Mouse (Mus musculus): Measurements from ENCODE around the gene Gm44790.
"Not testable (repeated sequence)": the region's sequence is repeated elsewhere in the genome, so short reads cannot be mapped to it uniquely, and the experiment has no call there.

The Gm44790 gene

GRCm38 (mm10) chr6:86426358-86426757, at the start of gene Gm44790:
TSS of gene Gm44790 (plus strand) at chr6:86426658.
- DNase-seq (ENCODE audit: low read depth, low spot score) = no peak

GRCm38 (mm10) chr6:86378341-86378740, 48.1 kb upstream of the Gm44790 start:
- DNase-seq (ENCODE audit: low read depth, low spot score) = no peak

GRCm38 (mm10) chr6:86380112-86380511, 46.3 kb upstream of the Gm44790 start:
- DNase-seq (ENCODE audit: low read depth, low spot score) = not testable (repeated sequence)

- no peak for DNase-seq (ENCODE audit: low read depth, low spot score)
These were observed 43.9 kb upstream of the Gm44790 start for GRCm38 (mm10) chr6:86382551-86382950.

GRCm38 (mm10) chr6:86383370-86383769, 43.1 kb upstream of the Gm44790 start:
- DNase-seq (ENCODE audit: low read depth, low spot score) = no peak

- DNase-seq (ENCODE audit: low read depth, low spot score) = no peak
These were observed 41.8 kb upstream of the Gm44790 start for GRCm38 (mm10) chr6:86384692-86385091.

- DNase-seq (ENCODE audit: low read depth, low spot score) = no peak
These were observed 40.9 kb upstream of the Gm44790 start for GRCm38 (mm10) chr6:86385362-86386104.

- no peak for DNase-seq (ENCODE audit: low read depth, low spot score)
These were observed 39.1 kb upstream of the Gm44790 start for GRCm38 (mm10) chr6:86387313-86387712.

- no peak for DNase-seq (ENCODE audit: low read depth, low spot score)
These were observed 38.0 kb upstream of the Gm44790 start for GRCm38 (mm10) chr6:86388461-86388860.

GRCm38 (mm10) chr6:86391326-86391725, 35.1 kb upstream of the Gm44790 start:
- no peak for DNase-seq (ENCODE audit: low read depth, low spot score)

- no peak for DNase-seq (ENCODE audit: low read depth, low spot score)
These were observed 33.3 kb upstream of the Gm44790 start for GRCm38 (mm10) chr6:86393187-86393586.

- DNase-seq (ENCODE audit: low read depth, low spot score) = no peak
These were observed 32.3 kb upstream of the Gm44790 start for GRCm38 (mm10) chr6:86394078-86394720.

- no peak for DNase-seq (ENCODE audit: low read depth, low spot score)
These were observed 31.4 kb upstream of the Gm44790 start for GRCm38 (mm10) chr6:86395021-86395420.

GRCm38 (mm10) chr6:86395969-86396368, 30.5 kb upstream of the Gm44790 start:
- no peak for DNase-seq (ENCODE audit: low read depth, low spot score)

GRCm38 (mm10) chr6:86396581-86397256, 29.7 kb upstream of the Gm44790 start, which contains the start of gene Pcyox1:
TSS of gene Pcyox1 (minus strand) at chr6:86397154.
- peak; percentile 71 for DNase-seq (ENCODE audit: low read depth, low spot score)

GRCm38 (mm10) chr6:86397257-86397980, 29.0 kb upstream of the Gm44790 start:
- no peak for DNase-seq (ENCODE audit: low read depth, low spot score)

- DNase-seq (ENCODE audit: low read depth, low spot score) = no peak
These were observed 27.5 kb upstream of the Gm44790 start for GRCm38 (mm10) chr6:86398986-86399385.

- no peak for DNase-seq (ENCODE audit: low read depth, low spot score)
These were observed 26.5 kb upstream of the Gm44790 start for GRCm38 (mm10) chr6:86399995-86400394.

GRCm38 (mm10) chr6:86400972-86401371, 25.5 kb upstream of the Gm44790 start:
- DNase-seq (ENCODE audit: low read depth, low spot score) = peak; percentile 54

GRCm38 (mm10) chr6:86402681-86403607, 23.5 kb upstream of the Gm44790 start:
- DNase-seq (ENCODE audit: low read depth, low spot score) = no peak

- DNase-seq (ENCODE audit: low read depth, low spot score) = peak; percentile 79
These were observed 22.7 kb upstream of the Gm44790 start for GRCm38 (mm10) chr6:86403728-86404099.

All from retina, postnatal 7 days (tissue).